Mouse (Mus musculus) cerebellum, adult 9-10 months (tissue): Measurements from ENCODE around the gene Fam189a2.

Experiments
- DNase-seq: peaks from one replicate; pipeline ENCODE4 v3.0.0; 2022

The Fam189a2 gene

GRCm38 (mm10) chr19:23924791-23925190 lies 106.0 kb downstream of the Fam189a2 start:
- peak; percentile 56 for DNase-seq

GRCm38 (mm10) chr19:23924057-23924456 lies 106.8 kb downstream of the Fam189a2 start:
- no peak for DNase-seq
